Mouse (Mus musculus) kidney, postnatal 4 days (tissue): Measurements from ENCODE around the gene Sh3bp5l.

Source experiments
- DNase-seq, 2 experiments: peaks; one replicate each; pipeline ENCODE4 v3.0.0; 2021; ENCODE audit warnings: mixed read lengths in 2 of 2

Sh3bp5l gene

DNA sequence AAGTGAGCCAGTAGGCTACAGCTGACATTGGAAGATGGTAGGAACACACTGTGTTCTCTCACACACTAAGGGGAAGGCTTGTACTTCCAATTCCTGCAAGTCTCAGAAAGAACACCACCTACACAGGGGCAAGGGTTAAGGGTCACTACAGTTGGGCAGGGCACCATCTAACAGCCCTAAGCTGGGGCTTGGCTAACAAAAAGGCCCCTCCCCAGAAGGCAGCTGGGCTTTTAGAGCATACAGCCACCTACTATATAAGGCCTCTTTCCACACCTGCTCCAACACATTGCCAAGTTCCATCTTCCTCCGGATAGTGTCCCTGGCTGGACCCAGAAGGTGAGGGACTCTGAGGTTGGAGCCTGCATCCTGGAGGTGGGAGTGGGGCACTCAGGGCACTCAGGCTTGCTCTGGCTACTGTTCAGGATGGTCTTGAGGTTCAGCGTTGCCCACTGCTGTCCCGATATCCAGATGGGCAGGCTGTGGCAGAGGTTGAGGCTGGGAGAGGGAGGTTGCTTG lies 48.3 kb downstream of the Sh3bp5l start, which contains the start of gene Lypd8:
TSS of gene Lypd8 (plus strand) at position 281 of the 516 bp plus-strand sequence.
- no peak for DNase-seq

DNA sequence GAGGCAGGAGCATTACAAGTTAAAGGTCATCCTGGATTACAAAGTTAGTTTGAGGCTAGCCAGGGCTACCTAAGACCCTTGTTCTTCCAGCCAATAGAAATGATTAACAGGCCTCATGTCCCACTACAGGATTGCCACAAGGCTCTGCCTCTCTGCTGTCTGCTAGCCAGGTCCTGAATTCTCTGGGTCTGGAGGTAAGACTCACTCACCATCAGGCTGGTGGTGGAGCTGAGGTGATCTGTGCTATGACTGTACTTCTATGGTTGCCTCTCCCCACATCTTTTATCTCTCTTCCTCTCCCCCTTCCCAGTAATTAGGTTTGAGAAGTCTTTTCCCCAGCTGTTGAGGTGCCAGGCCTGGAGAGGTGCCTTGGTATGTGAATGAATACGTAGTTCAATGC lies 49.0 kb downstream of the Sh3bp5l start:
- no peak for DNase-seq

DNA sequence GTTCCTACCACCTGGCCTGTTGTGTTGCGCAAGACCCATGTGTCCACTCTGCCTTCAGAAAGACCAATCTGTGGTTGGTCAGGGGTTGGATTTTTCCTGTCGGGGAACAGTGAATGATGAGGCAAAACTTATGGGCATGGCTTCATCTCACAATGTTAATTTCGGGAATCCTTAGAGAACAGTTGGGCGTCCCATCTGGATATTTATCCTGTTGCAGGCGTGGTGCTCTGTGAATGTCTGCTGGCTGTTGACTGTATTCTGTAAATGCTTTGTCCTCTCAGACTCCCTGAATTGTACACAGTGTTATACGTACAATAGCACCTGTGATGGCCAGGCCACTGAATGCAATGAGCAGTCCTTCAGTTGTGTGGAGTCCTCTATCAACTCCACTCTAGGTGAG lies 51.9 kb downstream of the Sh3bp5l start:
- no peak for DNase-seq
